Mouse (Mus musculus) cerebellum, adult 2 months (tissue): Measurements from ENCODE around the gene Elf1.

Experiments used
- CTCF ChIP-seq: fragments of 200-500 bp; IDR thresholded peaks from 2 replicates; pipeline ENCODE4 v1.5.1; 2011; ENCODE audit warnings: low read depth, mild to moderate bottlenecking, control low read depth, low read length, moderate library complexity, borderline replicate concordance; ENCODE audit not compliant: insufficient read depth
- POLR2A ChIP-seq: fragments of 200-500 bp; IDR thresholded peaks from 2 replicates; pipeline ENCODE4 v1.6.1; 2011; ENCODE audit warnings: low read length, control low read depth, borderline replicate concordance; ENCODE audit not compliant: insufficient read depth

DNA sequence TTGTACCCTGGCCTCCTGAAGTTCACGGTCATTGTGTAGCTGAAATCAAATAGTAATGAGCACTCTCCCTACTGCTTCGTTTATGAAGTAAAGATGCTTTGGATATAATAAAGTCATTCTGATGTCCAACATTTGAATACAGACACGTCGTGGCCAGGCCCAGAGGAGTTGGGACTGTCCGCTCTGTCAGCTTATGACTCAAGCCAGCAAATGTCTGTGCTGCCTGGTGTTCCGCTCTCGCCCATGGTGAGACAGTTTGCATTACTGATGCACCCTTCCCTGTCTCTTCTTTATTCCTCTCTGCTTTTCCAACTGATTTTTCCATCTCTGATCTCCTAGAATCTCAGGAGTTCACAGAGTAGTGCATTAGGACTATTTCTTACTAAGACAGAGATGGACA, 138.8 kb downstream of the Elf1 start:
- TF ChIP-seq POLR2A = no peak
- TF ChIP-seq CTCF = no peak
